8 mouse cellular contexts compared by ENCODE assay signal in genomic region chr4:124142083-124142482, GRCm38 (mm10).
DNase-seq lines count a peak whose midpoint lies in the region; ATAC-seq and TF ChIP-seq lines count a peak whose summit lies in the region.

No protein-coding gene starts in this region.

- H3K9me3 ChIP-seq in liver, postnatal 0 days (ENCODE audit: low read length) = no peaks in the 10 kb centered on the region

- H3K9ac ChIP-seq in liver, postnatal 0 days (replicated peaks) = no peak overlapping the region

- no peak for TF ChIP-seq EP300 in liver, postnatal 0 days (IDR thresholded peaks at IDR 0.05; ENCODE audit: low read depth)

- DNase-seq in A20 (ENCODE audit: low read depth, low spot score) = peak; percentile 64
- peak; percentile 69 to 93 for DNase-seq in adrenal gland, adult (ENCODE audit: inconsistent age in 2 of 2, low spot score in 1 of 2)
- peak; percentile 66 for DNase-seq in gastrocnemius, postnatal 14 days
- peak; percentile 84 to 96 for DNase-seq in kidney, postnatal 25 days
- peak; percentile 83 for DNase-seq in liver, postnatal 0 days
- peak; percentile 80 for DNase-seq in ovary, postnatal 14 days (ENCODE audit: low spot score)
- DNase-seq in thymus, postnatal 25 days = peak; percentile 47

- WGBS in liver, postnatal 0 days (ENCODE audit: insufficient replicate concordance) = 9% methylated on average over 5 of the region's 5 CpGs

- intact Hi-C loops in gastrocnemius, postnatal 14 days (cut with DNase I; ENCODE audit: low total_unique reads) = loop anchor here (5.0 kb wide), 1 partner anchor 530 kb away; no protein-coding TSS in a partner anchor

- H3K27ac ChIP-seq in liver, postnatal 0 days (ENCODE audit: low read depth) = no peak overlapping the region

- TF ChIP-seq CTCF in liver, postnatal 0 days (IDR thresholded peaks at IDR 0.05; ENCODE audit: low read depth) = peak; percentile 93

- peak; percentile 65 for ATAC-seq in common myeloid progenitor, adult 5-6 weeks (replicated peaks; ENCODE audit: low read depth, poor library complexity, severe bottlenecking)
- ATAC-seq in liver, postnatal 0 days = no peak

- no peak overlapping the region for H3K4me3 ChIP-seq in liver, postnatal 0 days (ENCODE audit: low read depth, low read length)

- no peaks in the 10 kb centered on the region for H3K36me3 ChIP-seq in liver, postnatal 0 days (replicated peaks; ENCODE audit: insufficient read depth, low read length)

- no peak overlapping the region for H3K4me2 ChIP-seq in liver, postnatal 0 days (ENCODE audit: low read depth, low read length)

- H3K27me3 ChIP-seq in liver, postnatal 0 days (ENCODE audit: insufficient read depth, low read length) = no peaks in the 10 kb centered on the region

- H3K4me1 ChIP-seq in liver, postnatal 0 days (ENCODE audit: insufficient read depth) = no peaks in the 10 kb centered on the region
